Mouse (Mus musculus): ENCODE data around the gene Iqgap2. TPM values are rescaled to one million over a fixed set of nuclear protein-coding genes. Genes with fewer than 3 reads are reported as not detected.

The Iqgap2 gene
- total and polyA plus RNA-seq, 3 experiments = 0.61 to 2.5 (median 2.2) TPM

DNA sequence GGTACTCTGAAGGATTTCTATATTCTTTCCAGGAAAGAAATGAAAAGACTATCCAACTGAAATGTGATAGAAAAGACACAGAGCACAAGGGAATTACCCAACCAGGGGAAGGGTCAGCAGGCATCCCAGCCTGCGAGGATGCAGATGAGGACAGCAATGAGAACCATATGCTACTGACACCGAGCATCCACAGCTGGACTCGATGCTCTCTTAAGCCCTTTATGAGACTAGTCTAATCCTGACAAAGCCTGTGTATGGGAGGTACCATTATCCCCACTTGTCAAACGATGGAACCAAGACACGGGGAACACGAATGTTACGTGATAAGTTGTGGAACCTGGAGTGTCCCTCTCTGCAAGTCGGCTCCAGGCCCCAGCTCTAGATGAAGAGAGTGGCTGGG is 29.5 kb downstream of the Iqgap2 start:
- Histone ChIP-seq H3K36me3 (ENCODE audit: control insufficient read depth, insufficient read depth, low read length) (no peaks in the 10 kb centered on the region), H3K9ac (ENCODE audit: low read depth, low read length) (no peak overlapping the region), H3K4me1 (ENCODE audit: control insufficient read depth, insufficient read depth, low read length) (no peaks in the 10 kb centered on the region), H3K27me3 (ENCODE audit: control insufficient read depth, insufficient read depth, low read length) (no peaks in the 10 kb centered on the region), H3K79me2 (replicated peaks; ENCODE audit: control insufficient read depth, insufficient read depth, low read length) (no peaks in the 10 kb centered on the region), H3K27ac (no peak overlapping the region), H3K4me3 (no peak overlapping the region)
- TF ChIP-seq EP300 (IDR thresholded peaks at IDR 0.05; ENCODE audit: insufficient read depth, low read depth, low read length) (no peak), CTCF (IDR thresholded peaks at IDR 0.05) (no peak), POLR2A (IDR thresholded peaks at IDR 0.05; ENCODE audit: insufficient read depth, low read depth, low read length) (no peak)
- no peak for DNase-seq
- WGBS = 85% methylated on average over 8 of the region's 8 CpGs
- intact Hi-C loops (cut with DNase I) = no loop called here

DNA sequence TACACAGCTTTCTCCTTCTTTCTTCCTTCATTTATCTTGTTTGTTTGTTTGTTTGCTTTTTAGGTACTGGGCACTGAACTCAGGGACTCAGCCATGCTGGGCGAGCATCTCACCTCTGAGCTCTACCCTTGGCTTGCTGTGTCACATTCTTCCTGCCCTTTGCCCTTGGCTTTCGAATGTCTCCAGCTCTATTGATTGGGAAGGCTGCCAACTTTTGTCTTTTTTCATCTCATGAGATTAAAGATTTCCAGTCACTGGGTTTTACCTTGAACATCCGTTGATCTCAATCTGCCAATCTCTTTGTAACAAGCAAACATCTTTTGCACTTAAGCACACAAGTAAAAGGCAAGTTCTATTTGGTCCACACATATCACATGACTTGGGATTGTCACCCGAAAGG is 32.5 kb downstream of the Iqgap2 start:
- Histone ChIP-seq H3K4me3 (no peak overlapping the region), H3K9ac (ENCODE audit: low read depth, low read length) (no peak overlapping the region), H3K27ac (no peak overlapping the region), H3K27me3 (ENCODE audit: control insufficient read depth, insufficient read depth, low read length) (no peaks in the 10 kb centered on the region), H3K79me2 (replicated peaks; ENCODE audit: control insufficient read depth, insufficient read depth, low read length) (no peaks in the 10 kb centered on the region), H3K36me3 (ENCODE audit: control insufficient read depth, insufficient read depth, low read length) (no peaks in the 10 kb centered on the region), H3K4me1 (ENCODE audit: control insufficient read depth, insufficient read depth, low read length) (no peaks in the 10 kb centered on the region)
- 60% methylated on average over 4 of the region's 4 CpGs for WGBS
- intact Hi-C loops (cut with DNase I) = no loop called here
- DNase-seq = no peak
- TF ChIP-seq CTCF (IDR thresholded peaks at IDR 0.05) (no peak), POLR2A (IDR thresholded peaks at IDR 0.05; ENCODE audit: insufficient read depth, low read depth, low read length) (no peak), EP300 (IDR thresholded peaks at IDR 0.05; ENCODE audit: insufficient read depth, low read depth, low read length) (no peak)

DNA sequence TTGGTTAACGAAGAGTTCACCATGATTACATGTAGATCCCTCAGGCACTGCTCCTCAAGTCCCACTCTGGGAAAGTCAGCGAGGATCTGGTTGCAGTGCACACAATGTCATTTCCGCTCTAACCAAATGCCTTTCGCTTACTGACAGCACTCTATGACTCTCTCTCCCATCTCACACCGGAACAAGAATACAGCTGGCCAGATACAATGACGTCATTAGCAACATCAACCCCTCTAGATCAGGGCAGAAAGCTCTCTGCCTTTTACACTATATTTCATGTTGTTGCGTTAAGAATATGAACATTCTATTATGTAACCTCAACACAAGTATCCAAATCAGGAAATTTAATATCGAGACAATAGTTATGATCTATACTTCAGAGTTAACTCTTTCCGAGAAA is 32.9 kb downstream of the Iqgap2 start:
- Histone ChIP-seq H3K36me3 (ENCODE audit: control insufficient read depth, insufficient read depth, low read length) (no peaks in the 10 kb centered on the region), H3K4me3 (no peak overlapping the region), H3K27ac (no peak overlapping the region), H3K79me2 (replicated peaks; ENCODE audit: control insufficient read depth, insufficient read depth, low read length) (no peaks in the 10 kb centered on the region), H3K27me3 (ENCODE audit: control insufficient read depth, insufficient read depth, low read length) (no peaks in the 10 kb centered on the region), H3K9ac (ENCODE audit: low read depth, low read length) (no peak overlapping the region), H3K4me1 (ENCODE audit: control insufficient read depth, insufficient read depth, low read length) (no peaks in the 10 kb centered on the region)
- 75% methylated on average over 9 of the region's 9 CpGs for WGBS
- intact Hi-C loops (cut with DNase I) = no loop called here
- DNase-seq = no peak
- TF ChIP-seq POLR2A (IDR thresholded peaks at IDR 0.05; ENCODE audit: insufficient read depth, low read depth, low read length) = no peak
- no peak for TF ChIP-seq EP300 (IDR thresholded peaks at IDR 0.05; ENCODE audit: insufficient read depth, low read depth, low read length)
- no peak for TF ChIP-seq CTCF (IDR thresholded peaks at IDR 0.05)

DNA sequence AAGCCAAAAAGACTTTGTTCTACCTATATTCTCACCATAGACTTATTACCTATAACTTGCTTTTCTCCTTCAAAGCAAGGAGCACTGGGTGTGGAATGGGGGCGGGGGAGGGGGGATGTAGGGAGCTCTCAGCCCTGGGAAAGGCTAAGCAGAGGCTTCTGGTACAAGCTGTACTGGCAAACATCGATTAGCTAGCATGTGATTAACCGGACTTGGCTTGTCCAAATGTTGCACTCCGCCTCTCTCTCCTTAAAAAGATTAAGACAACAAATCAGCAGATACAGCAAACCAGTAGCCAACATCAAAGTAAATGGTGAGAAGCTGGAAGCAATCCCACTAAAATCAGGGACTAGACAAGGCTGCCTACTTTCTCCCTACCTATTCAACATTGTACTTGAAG is 36.2 kb downstream of the Iqgap2 start:
- Histone ChIP-seq H3K27me3 (ENCODE audit: control insufficient read depth, insufficient read depth, low read length) (no peaks in the 10 kb centered on the region), H3K4me3 (no peak overlapping the region), H3K36me3 (ENCODE audit: control insufficient read depth, insufficient read depth, low read length) (no peaks in the 10 kb centered on the region), H3K9ac (ENCODE audit: low read depth, low read length) (no peak overlapping the region), H3K4me1 (ENCODE audit: control insufficient read depth, insufficient read depth, low read length) (no peaks in the 10 kb centered on the region), H3K79me2 (replicated peaks; ENCODE audit: control insufficient read depth, insufficient read depth, low read length) (no peaks in the 10 kb centered on the region), H3K27ac (no peak overlapping the region)
- intact Hi-C loops (cut with DNase I) = no loop called here
- no peak for DNase-seq
- WGBS = 73% methylated on average over 4 of the region's 4 CpGs
- TF ChIP-seq POLR2A (IDR thresholded peaks at IDR 0.05; ENCODE audit: insufficient read depth, low read depth, low read length) = no peak
- no peak for TF ChIP-seq CTCF (IDR thresholded peaks at IDR 0.05)
- TF ChIP-seq EP300 (IDR thresholded peaks at IDR 0.05; ENCODE audit: insufficient read depth, low read depth, low read length) = no peak

DNA sequence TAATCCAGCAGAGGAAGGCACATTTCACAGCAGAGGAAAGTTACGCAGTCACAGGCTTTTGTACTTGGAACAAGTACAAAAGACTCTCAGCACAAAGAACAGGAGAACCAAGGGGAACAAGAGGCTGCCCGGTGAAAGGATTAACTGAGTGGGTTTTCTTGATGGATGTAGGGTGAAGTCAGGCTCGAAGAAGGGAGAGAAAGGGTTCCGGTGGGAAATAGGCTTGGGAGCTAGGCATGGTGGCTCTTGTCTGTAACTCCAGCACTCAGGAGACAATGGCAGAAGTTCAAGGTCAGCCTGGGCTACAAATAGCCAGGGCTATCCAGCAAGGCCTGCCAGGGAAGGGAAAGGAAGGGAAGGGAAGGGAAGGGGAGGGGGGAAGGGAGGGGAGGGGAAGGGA is 40.1 kb downstream of the Iqgap2 start:
- H3K9ac ChIP-seq (ENCODE audit: low read depth, low read length) = no peak overlapping the region
- no peaks in the 10 kb centered on the region for H3K27me3 ChIP-seq (ENCODE audit: control insufficient read depth, insufficient read depth, low read length)
- no peaks in the 10 kb centered on the region for H3K4me1 ChIP-seq (ENCODE audit: control insufficient read depth, insufficient read depth, low read length)
- 76% methylated on average over 4 of the region's 4 CpGs for WGBS
- H3K79me2 ChIP-seq (replicated peaks; ENCODE audit: control insufficient read depth, insufficient read depth, low read length) = no peaks in the 10 kb centered on the region
- no peak overlapping the region for H3K4me3 ChIP-seq
- intact Hi-C loops (cut with DNase I) = no loop called here
- H3K27ac ChIP-seq = no peak overlapping the region
- TF ChIP-seq CTCF (IDR thresholded peaks at IDR 0.05) (no peak), POLR2A (IDR thresholded peaks at IDR 0.05; ENCODE audit: insufficient read depth, low read depth, low read length) (no peak), EP300 (IDR thresholded peaks at IDR 0.05; ENCODE audit: insufficient read depth, low read depth, low read length) (no peak)
- no peaks in the 10 kb centered on the region for H3K36me3 ChIP-seq (ENCODE audit: control insufficient read depth, insufficient read depth, low read length)
- no peak for DNase-seq

DNA sequence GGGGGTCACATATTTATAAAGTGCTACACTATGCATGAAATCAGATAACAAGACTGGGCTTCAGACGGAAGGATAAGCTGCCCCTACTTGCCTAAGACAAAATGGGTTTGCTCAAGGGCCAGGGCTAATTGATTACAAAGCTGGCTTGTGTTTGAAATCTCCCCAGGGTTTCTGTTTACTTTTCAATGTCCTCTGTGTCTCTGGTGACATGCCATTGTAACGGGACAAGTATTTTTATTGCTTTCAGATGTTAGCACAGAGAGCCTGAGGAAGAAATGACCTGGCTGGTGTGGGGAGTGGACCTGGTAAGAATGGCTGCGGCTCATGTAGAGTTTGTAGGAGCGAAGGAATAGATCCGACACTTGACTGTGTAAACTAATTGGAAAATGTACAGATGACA is 41.3 kb downstream of the Iqgap2 start:
- no peaks in the 10 kb centered on the region for H3K27me3 ChIP-seq (ENCODE audit: control insufficient read depth, insufficient read depth, low read length)
- H3K9ac ChIP-seq (ENCODE audit: low read depth, low read length) = no peak overlapping the region
- TF ChIP-seq CTCF (IDR thresholded peaks at IDR 0.05) = no peak
- no peak for TF ChIP-seq POLR2A (IDR thresholded peaks at IDR 0.05; ENCODE audit: insufficient read depth, low read depth, low read length)
- no peak for TF ChIP-seq EP300 (IDR thresholded peaks at IDR 0.05; ENCODE audit: insufficient read depth, low read depth, low read length)
- no peak for DNase-seq
- 71% methylated on average over 5 of the region's 5 CpGs for WGBS
- no peaks in the 10 kb centered on the region for H3K79me2 ChIP-seq (replicated peaks; ENCODE audit: control insufficient read depth, insufficient read depth, low read length)
- intact Hi-C loops (cut with DNase I) = no loop called here
- no peaks in the 10 kb centered on the region for H3K36me3 ChIP-seq (ENCODE audit: control insufficient read depth, insufficient read depth, low read length)
- H3K4me1 ChIP-seq (ENCODE audit: control insufficient read depth, insufficient read depth, low read length) = no peaks in the 10 kb centered on the region
- no peak overlapping the region for H3K4me3 ChIP-seq
- H3K27ac ChIP-seq = no peak overlapping the region

All from heart, adult 2 months (tissue).